Mouse (Mus musculus) MEL (cell line): ENCODE measurements around the gene Gm45208.
"Not testable (repeated sequence)": the region's sequence is repeated elsewhere in the genome, so short reads cannot be mapped to it uniquely, and the experiment has no call there.

Experiments
- CTCF ChIP-seq, 3 experiments: IDR thresholded peaks in 2 of 3; conservative IDR thresholded peaks in 1 of 3; 2 replicates each; pipeline ENCODE4 v1.5.1; 2011 to 2012; ENCODE audit warnings: low read length in 3 of 3, low read depth in 2 of 3, mild to moderate bottlenecking in 2 of 3, improper control_type of control experiment in 1 of 3, inconsistent platforms in 1 of 3, mixed read lengths in 1 of 3, moderate library complexity in 1 of 3; ENCODE audit not compliant: control insufficient read depth in 1 of 3, insufficient read depth in 1 of 3, poor library complexity in 1 of 3, severe bottlenecking in 1 of 3
- EP300 ChIP-seq, 2 experiments: IDR thresholded peaks; 2 replicates each; pipeline ENCODE4 v1.6.1; 2011; ENCODE audit warnings: improper control_type of control experiment in 2 of 2, low read length in 2 of 2, low read depth in 1 of 2, mild to moderate bottlenecking in 1 of 2
- JUND ChIP-seq: IDR thresholded peaks from 2 replicates; pipeline ENCODE4 v1.6.1; 2011; ENCODE audit warnings: low read depth, mild to moderate bottlenecking, improper control_type of control experiment, low read length
- MAFK ChIP-seq: IDR thresholded peaks from 2 replicates; pipeline ENCODE4 v1.6.1; 2011; ENCODE audit warnings: low read depth, mild to moderate bottlenecking, low read length, improper control_type of control experiment, borderline replicate concordance
- MAX ChIP-seq: IDR thresholded peaks from 2 replicates; pipeline ENCODE4 v1.6.1; 2011; ENCODE audit warnings: low read length, improper control_type of control experiment
- NELFE ChIP-seq: IDR thresholded peaks from 2 replicates; pipeline ENCODE4 v1.6.1; 2011; ENCODE audit warnings: low read depth, low read length, improper control_type of control experiment
- POLR2A ChIP-seq, 2 experiments: IDR thresholded peaks; 2 replicates each; pipeline ENCODE4 v1.6.1; 2011 to 2012; ENCODE audit warnings: low read length in 2 of 2, mild to moderate bottlenecking in 2 of 2, control low read depth in 1 of 2, improper control_type of control experiment in 1 of 2, low read depth in 1 of 2, moderate library complexity in 1 of 2; ENCODE audit not compliant: control insufficient read depth in 1 of 2, insufficient read depth in 1 of 2, poor library complexity in 1 of 2
- POLR2AphosphoS2 ChIP-seq: IDR thresholded peaks from 2 replicates; pipeline ENCODE4 v1.6.1; 2011; ENCODE audit warnings: low read length, improper control_type of control experiment
- USF1 ChIP-seq: IDR thresholded peaks from 2 replicates; pipeline ENCODE4 v1.6.1; 2014; ENCODE audit warnings: low read depth, mild to moderate bottlenecking, inconsistent platforms, low read length, improper control_type of control experiment, moderate library complexity
- ZKSCAN1 ChIP-seq: IDR thresholded peaks from 2 replicates; pipeline ENCODE4 v1.6.1; 2012; ENCODE audit warnings: low read depth, mild to moderate bottlenecking, inconsistent platforms, low read length, improper control_type of control experiment, moderate library complexity
- ZMIZ1 ChIP-seq: IDR thresholded peaks from 2 replicates; pipeline ENCODE4 v1.6.1; 2012; ENCODE audit warnings: low read depth, mild to moderate bottlenecking, inconsistent platforms, low read length, improper control_type of control experiment, moderate library complexity

- TF ChIP-seq POLR2A (IDR thresholded peaks at IDR 0.05; ENCODE audit: control insufficient read depth in 1 of 2, insufficient read depth in 1 of 2, low read depth in 1 of 2, low read length in 2 of 2, poor library complexity in 1 of 2); USF1; NELFE; EP300 (IDR thresholded peaks at IDR 0.05; ENCODE audit: low read depth in 1 of 2, low read length in 2 of 2); ZKSCAN1; ZMIZ1; MAX; JUND; MAFK; POLR2AphosphoS2: not testable (repeated sequence)
- TF ChIP-seq CTCF (IDR thresholded peaks at IDR 0.05 in 2 of 3, conservative IDR thresholded peaks at IDR 0.05 in 1 of 3; ENCODE audit: control insufficient read depth in 1 of 3, insufficient read depth in 1 of 3, low read depth in 2 of 3, low read length in 3 of 3, poor library complexity in 1 of 3, severe bottlenecking in 1 of 3) = peak; percentile 18 to 46 (median 31); a peak in 5 of 6 replicates
Measured at GRCm38 (mm10) chrX:7753627-7754026, 31.6 kb downstream of the Gm45208 start.
